Mouse (Mus musculus) myocyte (in vitro differentiated cells): Measurements from ENCODE around the gene Mbtd1.

Experiments
- CEBPB ChIP-seq: IDR thresholded peaks from 2 replicates; pipeline ENCODE4 v1.6.1; 2011; ENCODE audit warnings: mild to moderate bottlenecking, moderate library complexity; ENCODE audit not compliant: poor library complexity, insufficient read depth, severe bottlenecking
- E2F4 ChIP-seq: IDR thresholded peaks from one replicate; pipeline ENCODE4 v1.6.1; 2011; ENCODE audit warnings: mild to moderate bottlenecking, control low read depth, moderate library complexity; ENCODE audit not compliant: insufficient read depth
- MAX ChIP-seq: IDR thresholded peaks from one replicate; pipeline ENCODE4 v1.6.1; 2011; ENCODE audit warnings: low read depth, mild to moderate bottlenecking, control low read depth
- MYOD1 ChIP-seq, 3 experiments: IDR thresholded peaks; one replicate each; pipeline ENCODE4 v1.6.1; 2011; ENCODE audit warnings: control low read depth in 2 of 3, low read depth in 2 of 3, mild to moderate bottlenecking in 2 of 3, moderate library complexity in 1 of 3; ENCODE audit not compliant: insufficient read length in 2 of 3, control insufficient read depth in 1 of 3
- MYOG ChIP-seq, 3 experiments: IDR thresholded peaks; one replicate each; pipeline ENCODE4 v1.6.1; 2011; ENCODE audit warnings: control low read depth in 2 of 3, low read depth in 2 of 3, mild to moderate bottlenecking in 2 of 3; ENCODE audit not compliant: insufficient read length in 2 of 3, control insufficient read depth in 1 of 3, insufficient read depth in 1 of 3
- POLR2A ChIP-seq: IDR thresholded peaks from one replicate; pipeline ENCODE4 v1.6.1; 2011; ENCODE audit warnings: low read depth, mild to moderate bottlenecking, control low read depth, moderate library complexity; ENCODE audit not compliant: insufficient read length
- POLR2AphosphoS2 ChIP-seq: IDR thresholded peaks from one replicate; pipeline ENCODE4 v1.6.1; 2011; ENCODE audit warnings: low read depth, control low read depth; ENCODE audit not compliant: insufficient read length
- REST ChIP-seq: IDR thresholded peaks from one replicate; pipeline ENCODE4 v1.6.1; 2011; ENCODE audit warnings: mild to moderate bottlenecking, control low read depth, moderate library complexity; ENCODE audit not compliant: insufficient read depth, insufficient read length
- SRF ChIP-seq: IDR thresholded peaks from one replicate; pipeline ENCODE4 v1.6.1; 2011; ENCODE audit warnings: low read depth; ENCODE audit not compliant: control insufficient read depth, insufficient read length
- TCF12 ChIP-seq: IDR thresholded peaks from one replicate; pipeline ENCODE4 v1.6.1; 2011; ENCODE audit warnings: mild to moderate bottlenecking, control low read depth; ENCODE audit not compliant: poor library complexity, insufficient read depth, severe bottlenecking
- TCF3 ChIP-seq: IDR thresholded peaks from one replicate; pipeline ENCODE4 v1.6.1; 2011; ENCODE audit warnings: low read depth, control low read depth; ENCODE audit not compliant: insufficient read length
- USF1 ChIP-seq: IDR thresholded peaks from one replicate; pipeline ENCODE4 v1.6.1; 2011; ENCODE audit warnings: low read depth, mild to moderate bottlenecking, control low read depth, moderate library complexity

DNA sequence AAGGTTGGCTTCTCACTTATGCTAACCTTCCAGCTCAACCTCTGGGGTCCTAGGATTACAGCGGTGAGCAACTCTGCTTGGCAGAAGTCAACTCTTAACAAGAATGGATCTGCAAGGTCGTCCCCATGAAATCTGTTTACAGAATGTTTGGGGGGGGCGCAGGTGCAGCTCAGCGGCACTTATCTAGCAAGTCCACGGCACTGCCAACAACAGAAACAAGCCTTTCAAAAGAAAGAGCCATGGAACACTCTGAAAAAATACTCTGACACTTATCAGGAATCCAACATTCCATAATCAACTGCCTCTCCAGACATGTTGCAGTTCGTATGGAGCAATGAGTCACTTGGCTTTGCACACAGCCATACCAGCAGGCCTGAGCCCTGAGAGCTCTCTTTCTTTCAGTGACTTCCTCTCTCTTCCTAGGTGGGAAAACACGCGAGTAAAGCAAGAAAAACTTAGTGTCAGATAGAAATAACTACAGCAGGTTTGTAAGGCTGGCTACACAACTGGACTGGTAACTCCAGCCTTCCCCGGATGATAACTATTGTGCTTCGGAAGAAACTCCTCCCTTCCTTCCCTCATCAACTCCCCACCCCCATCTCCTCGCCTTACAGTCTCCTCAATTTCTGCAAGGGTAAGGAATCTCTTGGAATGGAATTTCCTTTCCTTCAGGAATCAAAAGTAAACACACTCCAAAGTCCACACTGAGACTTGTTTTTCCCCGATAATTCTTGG lies 102.8 kb downstream of the Mbtd1 start:
- no peak for TF ChIP-seq E2F4
- TF ChIP-seq POLR2A, result no peak
- TF ChIP-seq CEBPB, result no peak
- TF ChIP-seq MYOD1 (IDR thresholded peaks at IDR 0.05; ENCODE audit: control insufficient read depth in 1 of 3, insufficient read length in 2 of 3, low read depth in 2 of 3), result no peak
- no peak for TF ChIP-seq USF1
- no peak for TF ChIP-seq POLR2AphosphoS2
- no peak for TF ChIP-seq REST
- no peak for TF ChIP-seq TCF12
- TF ChIP-seq MAX, result no peak
- no peak for TF ChIP-seq MYOG (IDR thresholded peaks at IDR 0.05; ENCODE audit: control insufficient read depth in 1 of 3, insufficient read depth in 1 of 3, insufficient read length in 2 of 3, low read depth in 2 of 3)
- TF ChIP-seq TCF3, result no peak
- TF ChIP-seq SRF, result no peak
